Mouse (Mus musculus) lung, postnatal 0 days (tissue): ENCODE data around the gene Themis2.

Experiments used
- CTCF ChIP-seq: IDR thresholded peaks from 2 replicates; pipeline ENCODE4 v1.5.1; 2016; ENCODE audit warnings: antibody characterized with exemption, mild to moderate bottlenecking
- EP300 ChIP-seq: IDR thresholded peaks from 2 replicates; pipeline ENCODE4 v1.6.1; 2016; ENCODE audit warnings: antibody characterized with exemption, mild to moderate bottlenecking, control low read depth

- TF ChIP-seq CTCF: no peak
- TF ChIP-seq EP300: peak; percentile 83
These were observed 28.0 kb downstream of the Themis2 start, which contains the start of gene Rpa2 for GRCm38 (mm10) chr4:132767914-132768876.
